Comparison of ENCODE assay signal across 8 mouse cellular contexts in the genomic region with DNA sequence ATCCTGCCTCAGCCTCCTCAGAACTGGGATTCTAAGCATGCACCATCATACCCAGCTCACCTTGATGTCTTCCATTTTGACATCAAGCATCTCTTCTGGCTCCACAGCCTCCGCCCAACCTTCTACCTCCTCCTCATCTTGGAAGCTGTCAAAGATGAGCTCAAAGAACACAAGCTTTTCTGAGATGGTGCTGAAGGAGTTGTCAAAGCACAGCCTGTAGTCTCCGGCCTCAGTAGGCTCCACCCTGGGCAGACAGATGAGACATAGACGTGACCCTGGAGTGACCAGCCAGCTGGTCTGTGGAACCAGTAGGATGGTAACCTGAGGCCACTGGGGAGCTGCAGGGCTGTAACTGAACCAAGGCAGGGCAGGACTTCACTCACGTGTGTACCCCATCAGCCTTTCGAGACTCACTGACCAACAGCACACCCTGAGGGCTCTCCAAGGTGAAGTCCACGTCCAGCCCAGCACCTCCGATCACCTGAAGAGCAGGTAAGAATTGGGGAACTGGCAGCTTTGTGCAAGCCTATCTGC. TPM values are rescaled to one million over a fixed set of nuclear protein-coding genes. Genes with fewer than 3 reads are reported as not detected.
DNase-seq lines count a peak whose midpoint lies in the region; ATAC-seq and TF ChIP-seq lines count a peak whose summit lies in the region.

No protein-coding gene starts in this region.

- no peak overlapping the region for H3K27ac ChIP-seq in lung, postnatal 0 days (ENCODE audit: low read length)
- H3K27ac ChIP-seq in limb, embryonic 12.5 days: peak overlapping the region; percentile 89; the same call in 1 of the 2 replicates
- no peak overlapping the region for H3K27ac ChIP-seq in stomach, embryonic 16.5 days (ENCODE audit: low read length)

- H3K9ac ChIP-seq in lung, postnatal 0 days (replicated peaks; ENCODE audit: low read depth): no peak overlapping the region
- H3K9ac ChIP-seq in limb, embryonic 12.5 days (replicated peaks): peak overlapping the region; percentile 76
- peak overlapping the region; percentile 82 for H3K9ac ChIP-seq in stomach, embryonic 16.5 days (ENCODE audit: low read length)

- peak; percentile 45 for DNase-seq in cerebellum, adult 11-12 months
- DNase-seq in cerebellum, adult 11 months: no peak
- DNase-seq in lung, postnatal 0 days (ENCODE audit: low spot score): no peak
- no peak for DNase-seq in lung, postnatal 25 days (ENCODE audit: low spot score)
- DNase-seq in frontal cortex, postnatal 25 days (ENCODE audit: low spot score in 2 of 2): no peak
- no peak for DNase-seq in layer of hippocampus, adult 18-20 months (ENCODE audit: low spot score in 2 of 2)

- H3K36me3 ChIP-seq in lung, postnatal 0 days (ENCODE audit: insufficient read depth, low read length): peaks cover 22% of the 10 kb centered on the region
- peaks cover 53% of the 10 kb centered on the region for H3K36me3 ChIP-seq in limb, embryonic 12.5 days
- H3K36me3 ChIP-seq in stomach, embryonic 16.5 days (ENCODE audit: control insufficient read depth, insufficient read depth, low read length): peaks cover 18% of the 10 kb centered on the region; the same call in 1 of the 2 replicates

- peak overlapping the region; percentile 58; the same call in 1 of the 2 replicates for H3K4me2 ChIP-seq in lung, postnatal 0 days (replicated peaks; ENCODE audit: low read depth, low read length)
- H3K4me2 ChIP-seq in limb, embryonic 12.5 days: peak overlapping the region; percentile 71
- peak overlapping the region; percentile 68 for H3K4me2 ChIP-seq in stomach, embryonic 16.5 days (ENCODE audit: low read depth, low read length)

- H3K9me3 ChIP-seq in lung, postnatal 0 days (ENCODE audit: low read length): no peaks in the 10 kb centered on the region
- H3K9me3 ChIP-seq in limb, embryonic 12.5 days: no peaks in the 10 kb centered on the region
- 0 out of 2 replicates have a peak, but pooled peaks cover 3% of the 10 kb centered on the region for H3K9me3 ChIP-seq in stomach, embryonic 16.5 days (replicated peaks; ENCODE audit: control insufficient read depth, low read length)

- H3K4me3 ChIP-seq in lung, postnatal 0 days (ENCODE audit: low read depth, low read length): no peak overlapping the region
- H3K4me3 ChIP-seq in limb, embryonic 12.5 days (replicated peaks): peak overlapping the region; percentile 63
- peak overlapping the region; percentile 74 for H3K4me3 ChIP-seq in stomach, embryonic 16.5 days (replicated peaks; ENCODE audit: low read length)

- no peaks in the 10 kb centered on the region for H3K27me3 ChIP-seq in lung, postnatal 0 days (replicated peaks; ENCODE audit: insufficient read depth, low read length)
- no peaks in the 10 kb centered on the region for H3K27me3 ChIP-seq in limb, embryonic 12.5 days
- H3K27me3 ChIP-seq in stomach, embryonic 16.5 days (ENCODE audit: control insufficient read depth, insufficient read depth, low read length): no peaks in the 10 kb centered on the region

- ATAC-seq in lung, postnatal 0 days: no peak
- ATAC-seq in limb, embryonic 12.5 days (ENCODE audit: insufficient number of reproducible peaks, insufficient read depth, low FRiP score, low TSS enrichment, low read depth): no peak
- ATAC-seq in stomach, embryonic 16.5 days (ENCODE audit: insufficient read depth, low FRiP score): no peak

- 55% methylated on average over 7 of the region's 7 CpGs for WGBS in lung, postnatal 0 days
- 78% methylated on average over 7 of the region's 7 CpGs for WGBS in limb, embryonic 12.5 days
- WGBS in stomach, embryonic 16.5 days: 79% methylated on average over 7 of the region's 7 CpGs

- no peak for TF ChIP-seq EP300 in lung, postnatal 0 days (IDR thresholded peaks at IDR 0.05)

- no peaks in the 10 kb centered on the region for H3K4me1 ChIP-seq in lung, postnatal 0 days (ENCODE audit: insufficient read depth, low read depth, low read length)
- peaks cover 15% of the 10 kb centered on the region for H3K4me1 ChIP-seq in limb, embryonic 12.5 days (replicated peaks)
- peaks cover 11% of the 10 kb centered on the region for H3K4me1 ChIP-seq in stomach, embryonic 16.5 days (ENCODE audit: control insufficient read depth, insufficient read depth, low read length)

- TF ChIP-seq CTCF in lung, postnatal 0 days (IDR thresholded peaks at IDR 0.05): no peak

RNA-seq across cellular contexts. Expression of a gene that starts 1.1 kb away (rescaled TPM):
- 60.8 and 71.3 TPM in 2 replicates for polyA plus RNA-seq in lung, postnatal 0 days (2015; fragmentation: Nextera tagmentation; extraction: Ambion mirVana)
- 108 and 117 TPM in 2 replicates for polyA plus RNA-seq in limb, embryonic 12.5 days (2016; fragmentation: Nextera tagmentation; extraction: Ambion mirVana)
- polyA plus RNA-seq in stomach, embryonic 16.5 days (2015; fragmentation: Nextera tagmentation; extraction: Ambion mirVana): 78.5 and 80.6 TPM in 2 replicates
- 10 to 100 TPM; 11.1 to 11.8 TPM for total RNA-seq in layer of hippocampus, adult 18-20 months (2021)

RNA-seq across cellular contexts. Expression of a gene that starts 17.0 kb away (rescaled TPM):
- 5.2 and 5.5 TPM in 2 replicates for polyA plus RNA-seq in lung, postnatal 0 days (2015; fragmentation: Nextera tagmentation; extraction: Ambion mirVana)
- 3.4 and 3.9 TPM in 2 replicates for polyA plus RNA-seq in limb, embryonic 12.5 days (2016; fragmentation: Nextera tagmentation; extraction: Ambion mirVana)
- polyA plus RNA-seq in stomach, embryonic 16.5 days (2015; fragmentation: Nextera tagmentation; extraction: Ambion mirVana): 5.9 and 6.0 TPM in 2 replicates
- total RNA-seq in layer of hippocampus, adult 18-20 months (2021): not detected

RNA-seq across cellular contexts. Expression of a gene that starts 37.8 kb away (rescaled TPM):
- polyA plus RNA-seq in lung, postnatal 0 days (2015; fragmentation: Nextera tagmentation; extraction: Ambion mirVana): 10.8 and 12.2 TPM in 2 replicates
- polyA plus RNA-seq in limb, embryonic 12.5 days (2016; fragmentation: Nextera tagmentation; extraction: Ambion mirVana): 72.3 and 82.4 TPM in 2 replicates
- 15.6 and 16.1 TPM in 2 replicates for polyA plus RNA-seq in stomach, embryonic 16.5 days (2015; fragmentation: Nextera tagmentation; extraction: Ambion mirVana)
- total RNA-seq in layer of hippocampus, adult 18-20 months (2021): 10 to 100 TPM; 76.4 to 81.6 TPM
